Mouse (Mus musculus) stomach, postnatal 0 days (tissue): ENCODE results near the gene Spg21.

Experiments
- CTCF ChIP-seq: IDR thresholded peaks from 2 replicates; pipeline ENCODE4 v1.5.1; 2016; ENCODE audit warnings: antibody characterized with exemption, low read depth, mild to moderate bottlenecking, moderate library complexity
- EP300 ChIP-seq: optimal IDR thresholded peaks from 2 replicates; pipeline ENCODE3; 2016; ENCODE audit warnings: antibody characterized with exemption

- no peak for TF ChIP-seq CTCF
- TF ChIP-seq EP300 = no peak
Observed at GRCm38 (mm10) chr9:65528417-65529038, 67.8 kb downstream of the Spg21 start.
